Mouse (Mus musculus) heart, postnatal 0 days (tissue): Measurements from ENCODE around the gene Traf4.

Source experiments
- CTCF ChIP-seq: IDR thresholded peaks from 2 replicates; pipeline ENCODE4 v1.5.1; 2016; ENCODE audit warnings: antibody characterized with exemption, control low read depth, low read depth
- EP300 ChIP-seq: IDR thresholded peaks from 2 replicates; pipeline ENCODE4 v1.6.1; 2016; ENCODE audit warnings: antibody characterized with exemption, low read depth

GRCm38 (mm10) chr11:78160171-78160570 lies 5.2 kb downstream of the Traf4 start:
- TF ChIP-seq CTCF (no peak), EP300 (no peak)
